Mouse (Mus musculus) limb, embryonic 11.5 days (tissue): ENCODE measurements around the gene Tgfb1. TPM values are rescaled to one million over a fixed set of nuclear protein-coding genes. Genes with fewer than 3 reads are reported as not detected.
A peak's percentile ranks its signal among the peaks of the same experiment; 100 is the strongest.

Experiments used
- ATAC-seq: fragments of 200-750 bp; cut with Nextera tagmentation; 2 replicates; pipeline ENCODE4 v1.8.0; 2017; ENCODE audit warnings: low read depth; ENCODE audit not compliant: insufficient number of reproducible peaks, low FRiP score, low TSS enrichment
- DNase-seq: peaks from one replicate; pipeline ENCODE4 v3.0.0-alpha.2; 2015; ENCODE audit warnings: low spot score
- H3K27ac ChIP-seq: fragments of 300-500 bp; sonication (generic); replicated peaks from 2 replicates; pipeline ENCODE4 v1.5.1; 2014; ENCODE audit warnings: low read depth, mild to moderate bottlenecking, low read length
- H3K27me3 ChIP-seq: fragments of 300-500 bp; sonication (generic); 2 replicates; pipeline ENCODE4 v1.6.1; 2014; ENCODE audit warnings: mild to moderate bottlenecking, low read length, mixed read lengths; ENCODE audit not compliant: control insufficient read depth, insufficient read depth
- H3K36me3 ChIP-seq: fragments of 300-500 bp; sonication (generic); 2 replicates; pipeline ENCODE4 v1.6.1; 2014; ENCODE audit warnings: mild to moderate bottlenecking, low read length, moderate library complexity, mixed read lengths; ENCODE audit not compliant: control insufficient read depth, insufficient read depth
- H3K4me1 ChIP-seq: fragments of 300-500 bp; sonication (generic); 2 replicates; pipeline ENCODE4 v1.6.1; 2014; ENCODE audit warnings: low read length, mixed read lengths; ENCODE audit not compliant: control insufficient read depth, insufficient read depth
- H3K4me2 ChIP-seq: fragments of 300-500 bp; sonication (generic); 2 replicates; pipeline ENCODE4 v1.6.1; 2014; ENCODE audit warnings: low read depth, mild to moderate bottlenecking, moderate library complexity; ENCODE audit not compliant: severe bottlenecking
- H3K4me3 ChIP-seq: fragments of 300-500 bp; sonication (generic); 2 replicates; pipeline ENCODE4 v1.5.1; 2014; ENCODE audit warnings: low read depth, low read length
- H3K9ac ChIP-seq: fragments of 300-500 bp; sonication (generic); 2 replicates; pipeline ENCODE4 v1.6.1; 2014; ENCODE audit warnings: mild to moderate bottlenecking, low read length
- H3K9me3 ChIP-seq: fragments of 300-500 bp; sonication (generic); 2 replicates; pipeline ENCODE4 v1.6.1; 2016; ENCODE audit warnings: low read length; ENCODE audit not compliant: control insufficient read depth
- WGBS: fragments of 180-500 bp; shearing (Covaris S2); extraction: QIAGEN DNeasy Blood & Tissue Kit; methylation state at CpG from one replicate; pipeline ENCODE4 v1.1.7; 2014; 5-methylcytosine and 5-hydroxymethylcytosine counted together
- polyA plus RNA-seq: library from polyadenylated mRNA; unstranded; fragments of >200 nt; fragmentation: Nextera tagmentation; extraction: Ambion mirVana; gene quantifications from 2 replicates; pipeline ENCODE4 v1.2.1, GENCODE M21; 2014

Gene Tgfb1
- polyA plus RNA-seq, 1 experiment from 2014 or later: 1.6 TPM

GRCm38 (mm10) chr7:25688810-25689586, 2.2 kb downstream of the Tgfb1 start:
- Histone ChIP-seq H3K4me1 (peaks cover 11% of the 10 kb centered on the region; the same call in 1 of the 2 replicates), H3K4me3 (peak overlapping the region; percentile 46), H3K27ac (no peak overlapping the region), H3K9me3 (no peaks in the 10 kb centered on the region), H3K4me2 (peak overlapping the region; percentile 86), H3K27me3 (peaks cover 45% of the 10 kb centered on the region), H3K36me3 (no peaks in the 10 kb centered on the region), H3K9ac (no peak overlapping the region)
- DNase-seq: peak; percentile 66
- under 1% methylated on average over 45 of the region's 52 CpGs for WGBS
- peak; percentile 41; the same call in 1 of the 2 replicates for ATAC-seq

- H3K4me2 ChIP-seq: peak overlapping the region; percentile 86
- no peak for ATAC-seq
- no peak overlapping the region for H3K27ac ChIP-seq
- H3K4me3 ChIP-seq: peak overlapping the region; percentile 46
- H3K27me3 ChIP-seq: peaks cover 45% of the 10 kb centered on the region
- H3K36me3 ChIP-seq: no peaks in the 10 kb centered on the region
- H3K4me1 ChIP-seq: peaks cover 11% of the 10 kb centered on the region; the same call in 1 of the 2 replicates
- no peak for DNase-seq
- no peak overlapping the region for H3K9ac ChIP-seq
- 11% methylated on average over 12 of the region's 12 CpGs for WGBS
- H3K9me3 ChIP-seq: no peaks in the 10 kb centered on the region
These were observed 2.8 kb downstream of the Tgfb1 start for GRCm38 (mm10) chr7:25689603-25690021.

DNA sequence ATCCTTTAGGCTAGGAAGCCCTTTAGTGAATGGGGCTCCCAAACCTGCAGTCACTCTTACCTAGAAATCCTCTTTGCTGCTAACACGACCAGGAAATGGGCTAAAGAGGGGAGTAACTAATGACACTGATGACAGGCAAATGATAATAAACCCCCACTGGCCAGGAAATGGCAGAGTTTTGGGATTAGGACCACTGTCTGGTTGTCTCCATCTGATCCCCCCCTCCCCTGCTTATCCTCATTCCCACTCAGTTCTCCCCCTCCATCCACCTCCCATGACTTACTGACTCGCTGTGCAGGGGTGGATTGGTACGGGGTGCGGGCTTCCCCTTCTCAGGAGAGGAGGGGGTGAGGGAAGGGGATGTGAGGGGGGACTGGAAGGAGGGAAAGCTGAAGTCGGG, 3.2 kb downstream of the Tgfb1 start:
- H3K27me3 ChIP-seq: peaks cover 45% of the 10 kb centered on the region
- no peak overlapping the region for H3K4me3 ChIP-seq
- ATAC-seq: no peak
- no peaks in the 10 kb centered on the region for H3K9me3 ChIP-seq
- WGBS: 45% methylated on average over 5 of the region's 5 CpGs
- peaks cover 11% of the 10 kb centered on the region; the same call in 1 of the 2 replicates for H3K4me1 ChIP-seq
- DNase-seq: no peak
- H3K27ac ChIP-seq: no peak overlapping the region
- H3K36me3 ChIP-seq: no peaks in the 10 kb centered on the region
- no peak overlapping the region for H3K9ac ChIP-seq
- H3K4me2 ChIP-seq: peak overlapping the region; percentile 86; the same call in 1 of the 2 replicates

- peaks cover 13% of the 10 kb centered on the region for H3K27me3 ChIP-seq
- no peak overlapping the region for H3K27ac ChIP-seq
- H3K4me1 ChIP-seq: 0 out of 2 replicates have a peak, but pooled peaks cover 3% of the 10 kb centered on the region
- no peaks in the 10 kb centered on the region for H3K36me3 ChIP-seq
- DNase-seq: no peak
- no peak overlapping the region for H3K4me3 ChIP-seq
- WGBS: 74% methylated on average over 8 of the region's 8 CpGs
- no peak overlapping the region for H3K9ac ChIP-seq
- H3K4me2 ChIP-seq: no peak overlapping the region
- ATAC-seq: no peak
- H3K9me3 ChIP-seq: no peaks in the 10 kb centered on the region
These were observed 7.3 kb downstream of the Tgfb1 start for GRCm38 (mm10) chr7:25694104-25694503.

GRCm38 (mm10) chr7:25699851-25700250, 13.0 kb downstream of the Tgfb1 start:
- WGBS: 54% methylated on average over 13 of the region's 13 CpGs
- Histone ChIP-seq H3K4me2 (no peak overlapping the region), H3K27me3 (no peaks in the 10 kb centered on the region), H3K9me3 (0 out of 2 replicates have a peak, but pooled peaks cover 3% of the 10 kb centered on the region), H3K9ac (no peak overlapping the region), H3K36me3 (no peaks in the 10 kb centered on the region), H3K4me1 (peaks cover 3% of the 10 kb centered on the region; the same call in 1 of the 2 replicates), H3K4me3 (no peak overlapping the region), H3K27ac (no peak overlapping the region)
- DNase-seq: no peak
- ATAC-seq: no peak

GRCm38 (mm10) chr7:25700732-25701131, 13.9 kb downstream of the Tgfb1 start:
- WGBS: 75% methylated on average over 12 of the region's 12 CpGs
- Histone ChIP-seq H3K4me1 (peaks cover 3% of the 10 kb centered on the region; the same call in 1 of the 2 replicates), H3K9me3 (0 out of 2 replicates have a peak, but pooled peaks cover 3% of the 10 kb centered on the region), H3K4me2 (no peak overlapping the region), H3K27ac (no peak overlapping the region), H3K36me3 (no peaks in the 10 kb centered on the region), H3K27me3 (no peaks in the 10 kb centered on the region), H3K9ac (no peak overlapping the region), H3K4me3 (no peak overlapping the region)
- ATAC-seq: no peak
- no peak for DNase-seq

- WGBS: 98% methylated on average over 2 of the region's 2 CpGs
- ATAC-seq: no peak
- no peak overlapping the region for H3K4me2 ChIP-seq
- no peaks in the 10 kb centered on the region for H3K27me3 ChIP-seq
- 0 out of 2 replicates have a peak, but pooled peaks cover 3% of the 10 kb centered on the region for H3K9me3 ChIP-seq
- no peak overlapping the region for H3K9ac ChIP-seq
- no peaks in the 10 kb centered on the region for H3K36me3 ChIP-seq
- no peak overlapping the region for H3K4me3 ChIP-seq
- no peak overlapping the region for H3K27ac ChIP-seq
- H3K4me1 ChIP-seq: peaks cover 3% of the 10 kb centered on the region
- no peak for DNase-seq
These were observed 15.5 kb downstream of the Tgfb1 start for GRCm38 (mm10) chr7:25702350-25702749.

- no peak overlapping the region for H3K27ac ChIP-seq
- DNase-seq (no peak), ATAC-seq (no peak)
- H3K9me3 ChIP-seq: 0 out of 2 replicates have a peak, but pooled peaks cover 3% of the 10 kb centered on the region
- H3K4me1 ChIP-seq: peaks cover 14% of the 10 kb centered on the region
- 33% methylated on average over 10 of the region's 10 CpGs for WGBS
- H3K4me3 ChIP-seq: no peak overlapping the region
- no peaks in the 10 kb centered on the region for H3K36me3 ChIP-seq
- no peaks in the 10 kb centered on the region for H3K27me3 ChIP-seq
- H3K9ac ChIP-seq: no peak overlapping the region
- H3K4me2 ChIP-seq: no peak overlapping the region
These were observed 17.1 kb downstream of the Tgfb1 start for GRCm38 (mm10) chr7:25703793-25704494.
